19 mouse cellular contexts compared by ENCODE assay signal in the genomic region with DNA sequence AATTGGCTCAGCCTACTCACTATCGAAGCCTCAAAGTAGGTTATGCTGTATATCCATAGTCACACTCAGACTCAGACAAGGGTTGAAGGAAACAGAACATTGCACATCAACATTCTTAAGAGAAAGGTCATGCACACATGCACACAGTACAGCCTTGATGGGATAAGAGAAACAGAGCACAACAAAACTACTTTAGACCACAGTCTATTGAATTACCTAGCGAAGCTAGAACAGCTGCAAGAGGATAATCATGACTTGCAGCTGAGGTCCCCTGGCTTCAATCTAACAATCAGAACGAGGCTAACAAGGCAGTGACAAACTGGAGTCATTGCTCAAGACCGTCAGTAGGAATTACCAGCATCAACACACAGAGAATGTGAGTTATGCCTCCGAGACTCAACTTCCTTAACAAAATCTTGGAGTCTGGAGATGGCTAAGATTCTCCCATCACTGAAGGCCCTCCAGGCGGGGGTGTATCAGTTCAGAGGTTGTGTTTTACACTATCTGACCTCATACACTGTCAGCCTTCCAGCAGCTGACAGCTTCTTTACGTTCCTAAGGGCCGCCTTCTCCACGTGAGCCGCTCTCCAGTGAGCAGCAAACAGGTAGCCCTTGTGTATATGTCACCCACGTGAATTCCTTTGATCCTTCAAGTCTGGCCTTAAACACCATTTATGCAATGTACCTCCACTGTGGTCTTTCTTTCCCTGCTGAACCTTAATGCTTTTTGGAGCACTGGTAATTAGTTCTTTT. TPM values are rescaled to one million over a fixed set of nuclear protein-coding genes. Genes with fewer than 3 reads are reported as not detected.
DNase-seq lines count a peak whose midpoint lies in the region; ATAC-seq and TF ChIP-seq lines count a peak whose summit lies in the region.
"Had no signal": no experiment of that assay in that cellular context is flagged by ENCODE, and none has a peak within 500 bp of the region (broad histone marks: within the 10 kb centered on the region; RNA-seq: fewer than 3 reads in every experiment).

No protein-coding gene starts in this region.

- H3K27ac ChIP-seq in forebrain, embryonic 11.5 days (ENCODE audit: low read depth, low read length) = no peak overlapping the region
- no peak overlapping the region for H3K27ac ChIP-seq in forebrain, embryonic 10.5 days
- no peak overlapping the region for H3K27ac ChIP-seq in hindbrain, embryonic 11.5 days (ENCODE audit: low read depth, low read length)
- no peak overlapping the region for H3K27ac ChIP-seq in hindbrain, embryonic 10.5 days
- peak overlapping the region; percentile 23; the same call in 1 of the 2 replicates for H3K27ac ChIP-seq in olfactory bulb, adult 2 months (ENCODE audit: insufficient read depth, low read depth, low read length)
- H3K27ac ChIP-seq: liver, embryonic 13.5 days; stomach, embryonic 15.5 days had no signal

- no peak for TF ChIP-seq CTCF in olfactory bulb, adult 2 months (IDR thresholded peaks at IDR 0.05; ENCODE audit: insufficient read depth, low read depth, low read length)

- ATAC-seq in forebrain, embryonic 11.5 days (replicated peaks; ENCODE audit: low FRiP score) = peak; percentile 58
- ATAC-seq in hindbrain, embryonic 11.5 days (ENCODE audit: low FRiP score) = peak; percentile 49; the same call in 1 of the 2 replicates
- ATAC-seq: intestine, postnatal 0 days; lung, postnatal 0 days had no signal

- no peak for TF ChIP-seq POLR2A in olfactory bulb, adult 2 months (IDR thresholded peaks at IDR 0.05; ENCODE audit: insufficient read depth, low read depth, low read length)

- no peak for DNase-seq in forebrain, embryonic 11.5 days (ENCODE audit: low spot score)
- no peak for DNase-seq in forebrain, embryonic 10.5 days (ENCODE audit: extremely low spot score, low spot score)
- DNase-seq in hindbrain, embryonic 11.5 days (ENCODE audit: low spot score) = no peak
- no peak for DNase-seq in hindbrain, embryonic 10.5 days (ENCODE audit: low spot score)
- peak; percentile 10 for DNase-seq in retina, postnatal 1 day
- DNase-seq in retina, embryonic 14.5 days (ENCODE audit: low spot score) = no peak
- DNase-seq in thymus, postnatal 4 days = no peak
- DNase-seq: B cell, adult 2 months; cerebellum, adult 8-10 months; embryo, embryonic 11 days; heart, postnatal 14 days; layer of hippocampus, postnatal 36 days; left cerebral cortex, postnatal 4 days; liver, embryonic 13.5 days had no signal

- no peaks in the 10 kb centered on the region for H3K9me3 ChIP-seq in forebrain, embryonic 11.5 days (ENCODE audit: control insufficient read depth, low read length)
- H3K9me3 ChIP-seq in forebrain, embryonic 10.5 days = no peaks in the 10 kb centered on the region
- no peaks in the 10 kb centered on the region for H3K9me3 ChIP-seq in hindbrain, embryonic 11.5 days (ENCODE audit: control insufficient read depth, low read length)
- H3K9me3 ChIP-seq in hindbrain, embryonic 10.5 days = no peaks in the 10 kb centered on the region
- H3K9me3 ChIP-seq: liver, embryonic 13.5 days; megakaryocyte, embryonic 14.5 days; stomach, embryonic 15.5 days had no signal

- WGBS in forebrain, embryonic 11.5 days = 59% methylated on average over 11 of the region's 11 CpGs
- 62% methylated on average over 11 of the region's 11 CpGs for WGBS in forebrain, embryonic 10.5 days
- WGBS in hindbrain, embryonic 11.5 days = 68% methylated on average over 11 of the region's 11 CpGs
- WGBS in hindbrain, embryonic 10.5 days = 70% methylated on average over 11 of the region's 11 CpGs
- 32% methylated on average over 11 of the region's 11 CpGs for WGBS in olfactory bulb, adult 2 months

- H3K4me1 ChIP-seq in forebrain, embryonic 11.5 days (replicated peaks; ENCODE audit: control insufficient read depth, insufficient read depth, low read length) = no peaks in the 10 kb centered on the region
- peaks cover 8% of the 10 kb centered on the region for H3K4me1 ChIP-seq in forebrain, embryonic 10.5 days
- no peaks in the 10 kb centered on the region for H3K4me1 ChIP-seq in hindbrain, embryonic 11.5 days (replicated peaks; ENCODE audit: control insufficient read depth, insufficient read depth, low read length)
- no peaks in the 10 kb centered on the region for H3K4me1 ChIP-seq in hindbrain, embryonic 10.5 days (replicated peaks)
- H3K4me1 ChIP-seq in olfactory bulb, adult 2 months (ENCODE audit: control insufficient read depth, insufficient read depth, low read length) = peaks cover 3% of the 10 kb centered on the region
- H3K4me1 ChIP-seq: liver, embryonic 13.5 days; megakaryocyte, embryonic 14.5 days; stomach, embryonic 15.5 days had no signal

- no peak overlapping the region for H3K4me2 ChIP-seq in forebrain, embryonic 11.5 days (ENCODE audit: low read depth, low read length, severe bottlenecking)
- no peak overlapping the region for H3K4me2 ChIP-seq in hindbrain, embryonic 11.5 days (replicated peaks; ENCODE audit: low read depth, low read length)
- H3K4me2 ChIP-seq: liver, embryonic 13.5 days; stomach, embryonic 15.5 days had no signal

- no peak overlapping the region for H3K9ac ChIP-seq in forebrain, embryonic 11.5 days (ENCODE audit: low read length)
- no peak overlapping the region for H3K9ac ChIP-seq in hindbrain, embryonic 11.5 days (ENCODE audit: low read depth, low read length)
- H3K9ac ChIP-seq: liver, embryonic 13.5 days; stomach, embryonic 15.5 days had no signal

- H3K27me3 ChIP-seq in forebrain, embryonic 11.5 days (ENCODE audit: control insufficient read depth, insufficient read depth, low read length) = no peaks in the 10 kb centered on the region
- H3K27me3 ChIP-seq in forebrain, embryonic 10.5 days (ENCODE audit: poor library complexity, severe bottlenecking) = no peaks in the 10 kb centered on the region
- H3K27me3 ChIP-seq in hindbrain, embryonic 11.5 days (ENCODE audit: control insufficient read depth, insufficient read depth, low read length) = no peaks in the 10 kb centered on the region
- no peaks in the 10 kb centered on the region for H3K27me3 ChIP-seq in hindbrain, embryonic 10.5 days (ENCODE audit: insufficient read depth, poor library complexity, severe bottlenecking)
- H3K27me3 ChIP-seq: liver, embryonic 13.5 days; megakaryocyte, embryonic 14.5 days; stomach, embryonic 15.5 days had no signal

- no peaks in the 10 kb centered on the region for H3K36me3 ChIP-seq in forebrain, embryonic 11.5 days (ENCODE audit: control insufficient read depth, insufficient read depth, low read length)
- H3K36me3 ChIP-seq in forebrain, embryonic 10.5 days (replicated peaks) = no peaks in the 10 kb centered on the region
- no peaks in the 10 kb centered on the region for H3K36me3 ChIP-seq in hindbrain, embryonic 11.5 days (ENCODE audit: control insufficient read depth, insufficient read depth, low read length)
- no peaks in the 10 kb centered on the region for H3K36me3 ChIP-seq in hindbrain, embryonic 10.5 days
- H3K36me3 ChIP-seq: liver, embryonic 13.5 days; stomach, embryonic 15.5 days had no signal

- no peak overlapping the region for H3K4me3 ChIP-seq in forebrain, embryonic 11.5 days (ENCODE audit: low read depth, low read length)
- no peak overlapping the region for H3K4me3 ChIP-seq in forebrain, embryonic 10.5 days
- no peak overlapping the region for H3K4me3 ChIP-seq in hindbrain, embryonic 11.5 days (ENCODE audit: low read depth, low read length)
- H3K4me3 ChIP-seq in hindbrain, embryonic 10.5 days = no peak overlapping the region
- H3K4me3 ChIP-seq in olfactory bulb, adult 2 months (ENCODE audit: insufficient read depth, low read depth, low read length) = no peak overlapping the region
- H3K4me3 ChIP-seq: liver, embryonic 13.5 days; megakaryocyte, embryonic 14.5 days; stomach, embryonic 15.5 days had no signal

RNA-seq across cellular contexts. Expression of gene Snap91, which starts 10.7 kb away (rescaled TPM):
- polyA plus RNA-seq in forebrain, embryonic 11.5 days (2014; fragmentation: Nextera tagmentation; extraction: Ambion mirVana) = 8.3 and 8.6 TPM in 2 replicates
- polyA plus RNA-seq in forebrain, embryonic 10.5 days (2016; fragmentation: Nextera tagmentation; extraction: Ambion mirVana) = 2.0 and 2.6 TPM in 2 replicates
- polyA plus RNA-seq in hindbrain, embryonic 11.5 days (2014; fragmentation: Nextera tagmentation; extraction: Ambion mirVana) = 17.4 and 17.5 TPM in 2 replicates
- 8.2 and 17.5 TPM in 2 replicates for polyA plus RNA-seq in hindbrain, embryonic 10.5 days (2016; fragmentation: Nextera tagmentation; extraction: Ambion mirVana)
- 110 and 627 TPM in 2 replicates for polyA plus RNA-seq in olfactory bulb, adult 2 months (2012; ENCODE audit: insufficient read depth, insufficient read length, low replicate concordance, missing spikeins)
